Mouse (Mus musculus) erythroid progenitor cell, adult 5-6 weeks (primary cell): ENCODE data around the gene Ephb1. TPM values are rescaled to one million over a fixed set of nuclear protein-coding genes. Genes with fewer than 3 reads are reported as not detected.

Experiments used
- ATAC-seq: replicated peaks from 2 replicates; pipeline ENCODE4 v1.8.0; 2016; ENCODE audit warnings: moderate number of reproducible peaks, mild to moderate bottlenecking, moderate TSS enrichment, inconsistent platforms; ENCODE audit not compliant: poor library complexity, low FRiP score, severe bottlenecking
- total RNA-seq, 2 experiments: library from RNA; stranded (forward) in 1 of 2; stranded (reverse) in 1 of 2; fragments of 150-400 nt in 1 of 2; fragments of 186-747, 209-891 nt in 1 of 2; gene quantifications; 2 replicates each; pipeline versions ENCODE4 v1.2.3 to v1.2.4; 2015 to 2017; ENCODE audit warnings: low replicate concordance in 2 of 2

Ephb1 gene
- total RNA-seq, 2 experiments from 2014 or later: not detected

DNA sequence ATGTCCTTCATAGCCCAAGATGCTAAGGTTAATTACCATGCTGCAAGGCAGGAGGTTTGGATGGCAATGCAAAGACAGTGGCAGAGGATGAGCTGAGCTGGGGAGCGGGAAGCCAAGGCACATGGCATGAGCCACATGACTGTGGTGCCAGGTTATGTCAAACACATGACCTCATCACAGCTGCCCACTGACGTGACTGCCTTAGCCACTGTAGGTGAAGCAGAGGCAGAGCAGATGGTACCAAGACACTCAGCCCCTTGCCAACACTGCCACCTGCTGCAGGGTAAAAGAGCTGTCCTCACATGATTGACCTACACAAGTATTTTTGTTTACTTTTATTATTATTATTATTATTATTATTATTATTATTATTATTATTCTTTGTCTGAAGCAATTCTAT, 348.0 kb downstream of the Ephb1 start:
- peak; percentile 74 for ATAC-seq

DNA sequence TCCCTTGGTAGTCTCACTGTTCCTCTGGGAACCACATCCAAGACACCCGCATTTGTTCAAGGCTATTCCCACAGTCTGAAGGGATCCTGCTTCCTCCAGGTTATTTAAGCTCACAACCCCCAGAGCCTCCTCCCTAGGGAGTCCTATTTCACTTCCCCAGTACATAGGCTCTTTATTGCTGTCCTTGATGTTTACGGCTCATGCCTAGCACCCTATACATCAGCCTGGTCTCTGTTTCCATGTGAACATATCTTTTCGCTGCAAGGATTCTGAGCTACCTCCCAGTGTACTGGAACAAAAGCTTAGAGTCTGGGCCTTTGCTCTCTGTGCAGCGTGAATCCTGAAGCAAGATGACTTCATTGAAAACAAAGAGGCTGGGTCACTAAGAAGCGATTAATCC, 351.6 kb downstream of the Ephb1 start:
- ATAC-seq: no peak

DNA sequence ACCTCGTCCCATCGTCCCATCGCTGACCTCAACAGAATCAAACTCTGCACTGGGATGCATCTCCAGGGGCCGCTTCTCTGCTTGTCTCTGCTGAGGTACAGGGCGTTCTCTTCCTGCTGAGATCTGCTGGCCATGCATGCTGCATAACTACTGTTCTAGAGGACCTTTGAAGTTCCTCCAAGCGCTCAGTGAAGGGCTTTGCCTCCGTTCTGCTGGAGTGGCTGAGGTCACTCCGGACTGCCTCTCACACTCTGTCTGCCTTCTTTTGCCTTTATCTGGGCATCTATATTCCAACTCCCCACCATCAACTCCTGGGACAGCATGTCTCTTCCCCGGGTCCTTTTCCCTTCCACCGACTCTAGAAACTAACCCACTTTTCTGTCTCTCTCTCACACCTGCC, 352.3 kb downstream of the Ephb1 start:
- no peak for ATAC-seq

DNA sequence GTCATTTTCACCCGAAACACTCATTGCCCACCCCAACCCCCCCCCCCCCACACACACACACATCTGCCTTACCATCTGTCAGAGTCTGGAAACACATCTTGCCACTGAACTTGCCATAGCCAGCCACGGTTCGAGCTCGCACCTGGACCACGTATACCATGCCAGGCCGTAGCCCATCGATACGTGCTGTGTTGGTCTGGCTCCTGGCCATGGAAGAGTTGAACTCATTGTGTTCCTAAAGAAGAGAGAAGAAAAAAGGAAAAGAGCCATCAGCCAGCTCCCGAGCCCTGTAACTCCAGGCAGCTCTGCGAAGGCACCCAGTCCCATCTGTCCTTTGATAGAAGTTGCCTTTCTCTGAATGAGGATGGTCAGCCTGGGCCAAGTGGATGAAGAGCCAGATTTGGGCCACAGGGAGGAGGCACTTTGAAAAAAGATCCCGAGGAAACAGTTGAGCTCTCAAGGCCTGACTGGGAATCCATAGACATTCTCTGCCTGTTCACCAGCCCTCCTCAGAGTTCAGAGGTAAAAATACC, 352.8 kb downstream of the Ephb1 start:
- ATAC-seq: no peak

DNA sequence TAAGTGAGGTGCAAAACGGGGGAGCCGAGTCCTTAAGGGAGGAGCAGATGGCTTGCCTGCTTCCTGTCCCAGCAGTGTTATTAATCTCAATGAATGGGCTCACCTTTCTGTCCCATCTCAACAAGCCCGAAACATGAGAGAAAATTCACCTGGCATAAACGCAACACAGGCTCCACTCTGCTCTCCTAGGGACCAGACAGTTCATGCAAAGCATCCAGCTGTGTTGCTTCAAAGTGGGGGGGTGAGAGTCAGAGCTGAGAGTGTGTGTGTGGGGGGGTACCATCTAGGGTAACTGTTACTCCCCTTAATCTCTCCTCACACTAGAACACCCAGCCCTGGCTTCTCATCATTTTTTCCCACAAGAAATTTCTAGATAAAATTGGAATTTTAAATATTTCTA, 354.8 kb downstream of the Ephb1 start:
- ATAC-seq: no peak

DNA sequence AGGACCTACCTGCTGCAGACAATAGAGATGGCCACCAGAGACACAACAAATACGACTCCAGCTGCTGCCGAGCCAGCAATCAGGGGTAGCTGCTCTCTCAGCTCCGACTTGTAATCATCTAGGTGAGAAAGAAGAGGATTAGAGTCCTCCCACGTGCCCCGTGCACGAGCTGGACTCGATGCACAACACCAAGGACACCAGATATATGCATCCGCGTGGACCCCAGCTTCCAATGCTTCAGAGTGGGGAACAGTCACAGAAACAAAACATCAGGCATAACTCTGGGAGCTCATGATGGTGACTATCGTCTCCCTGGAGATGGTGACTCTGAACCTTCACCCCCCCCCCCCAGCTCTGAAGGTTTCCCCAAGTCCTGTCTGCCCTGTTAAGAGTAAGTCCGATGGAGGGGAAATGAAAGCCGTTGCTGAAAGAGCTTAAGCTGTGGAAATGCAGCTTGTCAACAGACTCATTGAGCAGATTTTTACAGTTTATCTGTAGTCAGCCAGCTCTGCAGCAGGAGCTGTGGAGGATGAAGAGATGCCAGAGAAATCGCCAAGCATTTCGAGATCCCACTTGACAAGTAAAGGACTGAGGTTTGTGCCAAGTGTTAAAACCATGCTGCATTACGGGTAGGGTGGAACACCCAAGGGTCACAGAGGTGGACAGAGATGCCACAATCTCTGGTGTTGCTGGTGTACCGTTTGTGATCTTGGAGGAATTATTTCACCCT, 357.6 kb downstream of the Ephb1 start:
- ATAC-seq: no peak

DNA sequence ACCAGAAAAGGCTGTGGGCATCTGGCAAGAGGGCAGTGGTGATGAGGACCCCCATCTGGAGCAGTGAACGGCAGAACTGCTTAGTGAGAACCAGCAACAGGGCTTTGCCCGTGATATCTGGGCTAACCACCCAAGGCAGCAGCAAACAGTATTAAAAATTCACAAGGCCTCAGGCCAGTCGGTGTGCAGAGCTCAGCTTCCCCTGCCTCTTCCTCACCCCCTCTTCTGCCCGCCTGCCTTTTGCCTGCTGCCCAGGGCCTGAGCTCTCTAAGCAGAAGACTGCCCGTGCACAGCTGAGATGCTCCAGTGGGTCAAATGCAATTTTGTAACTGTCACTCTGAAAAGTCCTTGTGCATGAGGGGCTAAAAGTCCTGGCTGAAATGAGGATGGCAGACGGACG, 358.3 kb downstream of the Ephb1 start:
- peak; percentile 5; the same call in 1 of the 2 replicates for ATAC-seq

DNA sequence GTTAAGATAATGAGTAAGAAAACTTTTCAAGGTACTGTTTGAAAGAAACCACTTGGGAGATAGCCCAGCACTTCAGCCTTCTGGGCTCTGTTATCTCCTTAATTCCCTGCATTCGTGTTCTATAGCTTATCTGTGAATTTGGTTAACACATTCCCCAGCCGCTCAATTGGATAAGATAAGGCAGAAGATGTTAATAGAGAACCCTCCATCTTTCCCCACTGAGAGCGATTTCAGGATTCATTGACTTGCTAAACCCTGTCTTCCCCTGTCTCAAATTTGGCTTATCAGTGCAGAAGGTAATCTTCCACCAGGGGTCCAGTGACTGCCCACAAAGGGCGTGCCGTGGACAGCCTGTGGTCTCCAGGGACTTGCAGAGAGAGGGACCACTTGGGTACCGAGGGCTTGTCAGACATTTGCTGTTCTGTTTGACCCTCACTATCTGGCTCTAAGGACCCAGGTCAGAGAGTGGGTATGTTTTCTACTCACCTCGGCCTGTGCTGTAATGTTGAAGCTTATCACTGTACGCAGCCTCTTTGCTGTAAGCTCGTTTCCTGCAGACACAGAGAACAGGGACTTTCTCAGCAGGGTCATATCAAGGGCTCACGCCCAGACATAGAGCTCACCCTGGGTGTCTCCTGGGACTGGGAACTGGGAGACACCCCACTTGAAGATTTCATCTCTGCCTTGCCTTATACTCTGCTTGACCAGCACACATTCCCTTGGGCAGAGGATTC, 358.9 kb downstream of the Ephb1 start:
- ATAC-seq: peak; percentile 86

DNA sequence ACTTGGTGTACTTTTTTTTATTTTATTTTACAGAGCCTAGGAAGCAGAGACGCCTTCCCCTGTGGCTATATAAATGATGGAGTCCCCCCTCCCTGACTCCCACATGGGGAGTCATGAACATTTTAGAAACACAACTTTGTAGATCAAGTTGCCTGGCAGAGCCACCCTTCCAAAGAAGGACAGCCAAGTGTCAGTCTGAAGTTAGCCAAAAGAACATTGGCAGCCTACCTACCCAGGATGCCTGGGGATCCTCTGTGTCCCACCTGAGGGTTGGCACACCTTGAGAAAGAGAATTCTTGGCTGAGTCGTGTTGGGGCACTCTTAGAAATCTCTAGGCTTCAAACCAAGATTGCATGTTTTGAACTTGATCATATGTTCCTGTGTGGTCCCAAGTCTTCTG, 360.4 kb downstream of the Ephb1 start:
- no peak for ATAC-seq

DNA sequence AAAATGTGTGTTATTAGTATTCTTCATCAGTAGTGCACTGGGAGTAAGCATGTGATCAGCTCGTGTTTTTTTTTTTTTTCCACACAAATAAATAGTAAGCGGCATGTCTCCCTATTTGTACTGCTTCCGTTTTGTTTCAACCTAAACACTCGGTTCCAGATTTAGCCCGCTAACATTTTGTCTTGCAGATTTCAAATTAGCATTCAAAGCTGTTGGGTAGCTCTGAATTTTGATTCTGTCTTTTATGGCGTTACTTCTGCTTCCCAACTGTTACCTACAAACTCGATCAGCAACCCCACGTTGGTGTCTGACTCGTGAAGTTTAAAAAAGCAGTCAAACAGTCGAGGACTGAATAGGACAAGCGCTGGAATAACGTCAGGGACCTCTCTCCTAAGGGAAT, 363.7 kb downstream of the Ephb1 start:
- no peak for ATAC-seq

DNA sequence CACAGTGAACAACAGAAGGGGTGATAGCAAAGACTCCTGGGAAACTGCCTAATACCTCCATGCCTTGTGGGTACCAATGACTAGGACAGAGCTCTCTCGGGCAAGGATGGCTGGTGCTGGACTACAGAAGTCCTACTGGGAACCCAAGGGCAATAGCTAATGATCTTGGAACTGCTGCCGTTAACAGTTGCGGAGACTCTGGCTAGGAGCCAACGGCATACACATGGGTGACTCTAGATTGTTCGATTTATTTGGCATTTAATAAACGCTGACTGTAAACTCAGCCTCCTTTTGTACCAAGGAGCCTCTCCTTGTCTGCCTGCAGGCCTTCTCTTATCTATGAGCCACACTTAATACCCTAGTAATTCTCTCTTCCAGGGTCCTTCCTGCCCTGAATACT, 364.5 kb downstream of the Ephb1 start:
- peak; percentile 21; the same call in 1 of the 2 replicates for ATAC-seq

DNA sequence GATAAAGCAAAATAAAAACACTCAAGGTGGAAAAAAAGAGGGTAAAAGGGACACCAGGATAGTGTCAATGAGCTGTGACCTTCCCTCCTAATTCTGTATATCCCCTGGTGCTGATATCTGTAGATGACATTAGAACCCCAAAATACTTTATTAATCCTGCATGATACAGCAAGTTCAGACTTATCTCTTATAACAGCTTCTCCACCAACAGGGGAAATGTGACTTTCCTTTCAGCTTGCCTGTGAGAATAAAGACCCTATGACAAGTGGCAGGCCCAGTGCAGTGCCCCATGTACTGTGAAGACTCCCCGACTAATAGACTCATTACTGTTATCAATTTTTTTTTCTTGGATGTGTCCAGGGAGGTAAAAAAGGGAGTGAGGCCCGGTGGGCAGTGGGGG, 367.6 kb downstream of the Ephb1 start:
- peak; percentile 59 for ATAC-seq

DNA sequence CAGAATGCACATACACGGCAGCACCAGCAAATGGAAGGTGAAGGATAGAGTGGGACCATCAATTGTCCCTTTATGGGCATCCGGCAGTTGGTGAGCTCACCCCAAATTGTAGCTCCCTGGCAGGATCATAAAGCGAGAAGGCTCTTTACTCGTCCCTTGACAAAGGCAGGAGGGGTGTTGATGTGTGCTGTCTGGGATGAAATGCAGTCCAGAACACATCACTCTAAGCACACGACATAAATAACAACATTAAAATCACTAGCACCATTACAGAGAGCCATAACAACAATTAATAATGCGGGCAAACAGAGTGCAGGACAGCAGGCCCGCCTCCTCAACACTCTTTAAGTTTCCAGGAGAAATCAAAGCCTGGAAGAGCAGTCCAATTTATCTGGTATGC, 372.1 kb downstream of the Ephb1 start:
- ATAC-seq: no peak

DNA sequence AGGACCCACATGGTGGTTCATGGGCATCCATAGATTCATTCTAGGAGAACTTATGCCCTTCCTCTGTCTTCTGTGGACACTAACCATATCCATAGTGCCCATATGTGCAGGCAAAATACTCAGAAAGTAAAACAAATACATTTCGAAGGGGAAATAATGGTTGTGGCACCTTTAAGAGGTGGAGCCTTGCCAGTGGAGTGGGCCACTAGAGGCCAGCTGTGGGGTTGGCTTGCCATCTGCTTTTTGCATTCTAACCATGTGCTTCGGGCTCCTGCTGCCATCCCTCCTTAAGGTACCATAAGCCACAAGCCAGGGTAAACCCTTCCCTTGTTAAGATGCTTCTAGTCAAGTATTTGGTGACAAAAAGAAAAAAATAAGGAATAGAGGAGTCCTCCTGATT, 373.3 kb downstream of the Ephb1 start:
- ATAC-seq: no peak

DNA sequence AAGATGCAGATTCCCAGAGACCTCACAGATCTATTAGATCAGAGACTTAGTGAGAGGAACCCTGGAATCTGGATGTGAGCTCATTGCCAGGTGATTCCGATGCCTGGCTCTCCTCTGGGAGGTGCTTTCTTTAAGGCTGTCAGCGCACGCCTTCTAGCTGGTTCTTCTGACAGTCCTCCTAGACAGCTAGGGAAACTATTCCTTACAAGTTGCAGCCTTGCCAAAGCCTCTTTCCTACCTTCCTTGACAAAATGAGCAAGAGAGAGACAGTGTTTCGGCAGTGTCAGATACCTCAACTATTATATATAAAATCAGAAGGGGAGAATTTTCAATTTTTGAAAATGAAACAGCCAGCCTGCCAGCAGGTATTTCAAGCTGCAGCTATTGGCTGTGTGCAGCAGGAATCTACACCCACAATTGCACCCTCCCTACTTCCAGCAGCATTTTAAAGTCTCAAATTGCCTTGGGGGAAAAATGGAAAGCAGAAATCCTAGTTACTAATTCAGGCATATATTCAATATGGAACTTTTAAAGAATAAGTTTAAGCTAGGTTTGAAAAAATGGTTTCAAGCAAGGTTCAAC, 377.5 kb downstream of the Ephb1 start:
- ATAC-seq: no peak

DNA sequence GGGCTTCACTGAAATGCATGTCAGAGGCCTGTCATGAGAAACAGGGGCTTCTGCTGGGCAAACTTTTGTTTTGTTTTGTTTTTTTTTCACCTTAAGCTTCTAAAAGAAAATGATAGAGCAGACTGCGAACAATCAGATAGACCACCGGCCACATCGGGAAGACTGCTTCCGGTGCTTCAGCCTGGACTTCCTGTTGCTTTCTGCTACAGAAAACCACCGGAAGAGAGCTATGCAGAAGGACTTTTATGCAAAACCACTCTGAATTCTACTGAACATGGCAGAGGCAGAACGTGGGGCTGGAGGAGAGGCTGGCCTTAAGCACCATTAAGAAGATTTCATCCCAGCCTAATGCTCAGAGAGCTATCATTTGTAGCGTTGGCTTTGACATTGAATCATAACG, 382.2 kb downstream of the Ephb1 start:
- no peak for ATAC-seq

DNA sequence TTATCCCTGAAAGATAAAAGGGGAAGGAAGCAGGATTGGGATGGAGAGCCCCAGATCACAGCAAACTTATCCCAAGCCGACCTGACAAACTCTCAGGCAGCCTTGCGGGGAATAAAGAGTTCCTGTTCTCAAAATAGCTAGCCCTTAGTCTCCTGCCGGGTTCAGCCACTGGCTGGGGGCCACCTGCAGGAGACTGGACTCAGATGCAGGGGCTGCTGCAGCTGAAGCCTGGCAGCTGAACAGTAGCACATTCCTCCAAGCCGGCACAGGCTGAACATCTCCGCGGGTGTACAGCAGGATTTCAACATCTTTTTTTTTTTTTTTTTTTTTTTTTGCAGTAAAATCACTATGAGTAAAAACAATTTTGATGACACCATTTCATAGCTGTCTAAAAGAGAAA, 382.7 kb downstream of the Ephb1 start:
- ATAC-seq: no peak

DNA sequence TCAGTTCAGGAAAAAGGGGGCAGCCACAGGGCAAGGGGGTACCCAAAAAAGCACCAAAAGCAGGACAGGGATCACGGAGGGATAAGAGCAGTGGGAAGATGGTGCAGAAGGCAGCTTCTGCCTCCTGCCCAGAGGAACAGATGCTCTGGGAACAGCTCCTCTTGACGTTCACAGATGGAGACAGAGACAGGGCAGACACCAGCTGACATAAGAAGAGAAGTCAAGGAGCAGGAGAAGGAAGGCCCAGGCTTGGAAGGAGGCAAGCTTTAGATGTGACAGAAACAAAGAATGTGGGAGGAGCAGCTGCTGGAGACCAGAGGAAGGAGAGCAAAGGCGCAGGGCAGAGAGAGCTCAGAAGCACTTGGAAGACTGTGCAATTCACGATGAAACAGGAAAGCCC, 398.3 kb downstream of the Ephb1 start:
- ATAC-seq: no peak

DNA sequence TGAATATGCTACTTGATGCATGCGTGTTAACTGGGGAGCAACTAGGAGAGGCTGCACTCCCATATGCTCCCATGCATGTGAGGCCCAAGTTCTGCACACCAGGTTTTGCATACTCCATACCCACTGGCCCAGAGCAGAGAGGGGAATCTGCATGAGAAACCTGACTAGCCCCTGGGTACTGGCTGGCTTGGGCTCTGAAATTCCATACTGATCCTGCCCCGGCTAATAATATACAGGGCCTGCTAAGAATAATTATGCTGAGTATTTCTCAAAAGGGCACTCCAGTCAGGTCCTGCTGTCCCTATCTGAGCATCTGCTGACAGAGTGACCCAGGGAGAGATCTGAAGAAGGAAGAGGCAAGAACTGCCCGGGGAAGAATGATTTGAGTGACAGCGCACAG, 400.0 kb downstream of the Ephb1 start:
- ATAC-seq: no peak

DNA sequence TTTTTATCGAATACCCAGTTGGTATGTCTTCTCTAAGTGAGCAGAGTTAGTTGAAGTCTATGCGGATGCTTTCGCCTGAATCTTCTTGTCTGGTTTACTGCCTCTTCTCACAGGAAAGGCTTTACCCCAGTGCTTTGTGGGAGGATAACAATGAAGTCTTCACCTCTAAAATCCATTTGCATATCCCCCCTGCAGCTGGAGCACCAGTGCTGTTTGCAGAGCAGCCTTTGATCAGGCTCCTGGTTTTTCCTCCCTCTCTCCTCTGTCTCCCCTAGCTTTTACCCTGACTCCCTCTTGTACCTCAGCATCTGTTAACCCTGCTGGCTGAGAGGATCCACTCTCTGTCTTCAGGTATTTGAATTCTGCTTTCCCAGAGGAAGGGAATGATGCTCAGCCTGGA, 404.4 kb downstream of the Ephb1 start:
- no peak for ATAC-seq

DNA sequence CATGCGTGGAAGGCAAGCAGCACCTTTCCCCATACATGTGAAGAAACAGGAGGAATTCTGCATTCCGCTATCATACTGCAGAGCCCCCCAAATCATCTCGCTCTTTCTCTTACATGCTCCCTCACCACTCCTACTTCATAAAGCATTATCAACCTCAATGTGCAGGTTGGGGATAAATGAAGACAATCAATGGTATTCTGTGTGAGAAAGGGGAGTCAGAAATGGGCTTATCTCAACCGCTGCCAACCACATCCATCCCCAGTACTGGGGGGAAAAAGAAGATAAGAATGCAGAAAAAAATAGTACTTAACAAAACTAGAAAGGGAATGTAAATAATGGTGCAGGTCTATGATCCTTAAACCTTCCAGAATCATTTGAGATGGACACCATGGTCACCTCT, 408.7 kb downstream of the Ephb1 start:
- no peak for ATAC-seq
